Mouse (Mus musculus) neural tube, embryonic 14.5 days (tissue): Measurements from ENCODE around the gene Lrrc18. TPM values are rescaled to one million over a fixed set of nuclear protein-coding genes. Genes with fewer than 3 reads are reported as not detected.

Experiments used
- ATAC-seq: fragments of 200-750 bp; cut with Nextera tagmentation; 2 replicates; pipeline ENCODE4 v1.8.0; 2017; ENCODE audit warnings: low read depth, mild to moderate bottlenecking, moderate TSS enrichment, moderate library complexity
- H3K27ac ChIP-seq: fragments of 300-500 bp; sonication (generic); 2 replicates; pipeline ENCODE4 v1.5.1; 2014; ENCODE audit warnings: low read depth, mild to moderate bottlenecking, control low read depth, low read length, moderate library complexity, mixed read lengths
- H3K27me3 ChIP-seq: fragments of 300-500 bp; sonication (generic); 2 replicates; pipeline ENCODE4 v1.6.1; 2014; ENCODE audit warnings: low read length; ENCODE audit not compliant: control insufficient read depth, insufficient read depth
- H3K36me3 ChIP-seq: fragments of 300-500 bp; sonication (generic); 2 replicates; pipeline ENCODE4 v1.6.1; 2014; ENCODE audit warnings: low read length, mixed read lengths; ENCODE audit not compliant: control insufficient read depth, insufficient read depth
- H3K4me1 ChIP-seq: fragments of 300-500 bp; sonication (generic); 2 replicates; pipeline ENCODE4 v1.6.1; 2014; ENCODE audit warnings: low read length; ENCODE audit not compliant: control insufficient read depth, insufficient read depth
- H3K4me2 ChIP-seq: fragments of 300-500 bp; sonication (generic); 2 replicates; pipeline ENCODE4 v1.6.1; 2014; ENCODE audit warnings: mild to moderate bottlenecking, low read depth, low read length, control low read depth
- H3K4me3 ChIP-seq: fragments of 300-500 bp; sonication (generic); 2 replicates; pipeline ENCODE4 v1.5.1; 2014; ENCODE audit warnings: low read depth, low read length, control low read depth, mixed read lengths
- H3K9ac ChIP-seq: fragments of 300-500 bp; sonication (generic); replicated peaks from 2 replicates; pipeline ENCODE4 v1.6.1; 2014; ENCODE audit warnings: low read depth, mild to moderate bottlenecking, control low read depth, low read length, mixed read lengths
- H3K9me3 ChIP-seq: fragments of 300-500 bp; sonication (generic); 2 replicates; pipeline ENCODE4 v1.6.1; 2016; ENCODE audit warnings: low read length; ENCODE audit not compliant: control insufficient read depth
- WGBS: fragments of 180-500 bp; shearing (Covaris S2); extraction: QIAGEN DNeasy Blood & Tissue Kit; methylation state at CpG from one replicate; pipeline ENCODE4 v1.1.7; 2014; 5-methylcytosine and 5-hydroxymethylcytosine counted together
- polyA plus RNA-seq: library from polyadenylated mRNA; unstranded; fragments of >200 nt; fragmentation: Nextera tagmentation; extraction: Ambion mirVana; gene quantifications from 2 replicates; pipeline ENCODE4 v1.2.1, GENCODE M21; 2014

The Lrrc18 gene
- polyA plus RNA-seq, 1 experiment from 2014 or later = 0.46 TPM

- no peak overlapping the region for H3K4me3 ChIP-seq
- H3K9me3 ChIP-seq = no peaks in the 10 kb centered on the region
- no peak overlapping the region for H3K4me2 ChIP-seq
- H3K27ac ChIP-seq = no peak overlapping the region
- H3K9ac ChIP-seq = no peak overlapping the region
- H3K4me1 ChIP-seq = no peaks in the 10 kb centered on the region
- no peaks in the 10 kb centered on the region for H3K36me3 ChIP-seq
- WGBS = 74% methylated on average over 6 of the region's 6 CpGs
- 0 out of 2 replicates have a peak, but pooled peaks cover 3% of the 10 kb centered on the region for H3K27me3 ChIP-seq
- ATAC-seq = no peak
These were observed 6.9 kb upstream of the Lrrc18 start for GRCm38 (mm10) chr14:32984176-32984738.

- WGBS = 2% methylated on average over 4 of the region's 4 CpGs
- no peak overlapping the region for H3K4me2 ChIP-seq
- no peak overlapping the region for H3K27ac ChIP-seq
- no peak overlapping the region for H3K9ac ChIP-seq
- H3K4me3 ChIP-seq = no peak overlapping the region
- H3K4me1 ChIP-seq = no peaks in the 10 kb centered on the region
- H3K36me3 ChIP-seq = no peaks in the 10 kb centered on the region
- no peaks in the 10 kb centered on the region for H3K9me3 ChIP-seq
- 0 out of 2 replicates have a peak, but pooled peaks cover 3% of the 10 kb centered on the region for H3K27me3 ChIP-seq
- no peak for ATAC-seq
These were observed 4.5 kb upstream of the Lrrc18 start for GRCm38 (mm10) chr14:32986659-32987058.

GRCm38 (mm10) chr14:32994954-32995636 is 3.9 kb downstream of the Lrrc18 start:
- Histone ChIP-seq H3K4me2 (peak overlapping the region; percentile 30), H3K27ac (no peak overlapping the region), H3K4me3 (no peak overlapping the region), H3K9ac (no peak overlapping the region), H3K27me3 (no peaks in the 10 kb centered on the region; the same call in 1 of the 2 replicates), H3K9me3 (no peaks in the 10 kb centered on the region), H3K4me1 (peaks cover 13% of the 10 kb centered on the region; the same call in 1 of the 2 replicates), H3K36me3 (no peaks in the 10 kb centered on the region)
- peak; percentile 56; the same call in 1 of the 2 replicates for ATAC-seq
- WGBS = 6% methylated on average over 10 of the region's 10 CpGs

- H3K36me3 ChIP-seq = no peaks in the 10 kb centered on the region
- no peak overlapping the region for H3K4me2 ChIP-seq
- H3K4me1 ChIP-seq = peaks cover 18% of the 10 kb centered on the region; the same call in 1 of the 2 replicates
- no peaks in the 10 kb centered on the region; the same call in 1 of the 2 replicates for H3K27me3 ChIP-seq
- no peak overlapping the region for H3K4me3 ChIP-seq
- ATAC-seq = 0 out of 2 replicates have a peak, but pooled peaks have one; percentile 42
- H3K9me3 ChIP-seq = no peaks in the 10 kb centered on the region
- H3K9ac ChIP-seq = 0 out of 2 replicates have a peak overlapping the region, but pooled peaks have one; percentile 2
- H3K27ac ChIP-seq = no peak overlapping the region
- WGBS = 24% methylated on average over 10 of the region's 10 CpGs
These were observed 8.3 kb downstream of the Lrrc18 start for GRCm38 (mm10) chr14:32999511-32999910.

- no peak overlapping the region for H3K4me2 ChIP-seq
- H3K9me3 ChIP-seq = no peaks in the 10 kb centered on the region
- H3K27ac ChIP-seq = no peak overlapping the region
- no peaks in the 10 kb centered on the region; the same call in 1 of the 2 replicates for H3K27me3 ChIP-seq
- H3K9ac ChIP-seq = no peak overlapping the region
- H3K4me3 ChIP-seq = no peak overlapping the region
- no peaks in the 10 kb centered on the region for H3K36me3 ChIP-seq
- ATAC-seq = peak; percentile 81
- 25% methylated on average over 8 of the region's 8 CpGs for WGBS
- H3K4me1 ChIP-seq = peaks cover 11% of the 10 kb centered on the region; the same call in 1 of the 2 replicates
These were observed 9.2 kb downstream of the Lrrc18 start for GRCm38 (mm10) chr14:33000112-33000979.

GRCm38 (mm10) chr14:33005114-33005513 is 13.9 kb downstream of the Lrrc18 start:
- Histone ChIP-seq H3K27me3 (no peaks in the 10 kb centered on the region), H3K4me1 (peaks cover 4% of the 10 kb centered on the region; the same call in 1 of the 2 replicates), H3K27ac (no peak overlapping the region), H3K36me3 (no peaks in the 10 kb centered on the region), H3K9me3 (no peaks in the 10 kb centered on the region), H3K9ac (no peak overlapping the region), H3K4me3 (no peak overlapping the region), H3K4me2 (no peak overlapping the region)
- no peak for ATAC-seq
- WGBS = 100% methylated on average over 1 of the region's 1 CpGs

GRCm38 (mm10) chr14:33007638-33008037 is 16.5 kb downstream of the Lrrc18 start:
- WGBS = 100% methylated on average over 1 of the region's 1 CpGs
- H3K4me1 ChIP-seq = no peaks in the 10 kb centered on the region
- H3K9ac ChIP-seq = no peak overlapping the region
- ATAC-seq = no peak
- H3K9me3 ChIP-seq = no peaks in the 10 kb centered on the region
- H3K27ac ChIP-seq = no peak overlapping the region
- no peak overlapping the region for H3K4me2 ChIP-seq
- no peak overlapping the region for H3K4me3 ChIP-seq
- no peaks in the 10 kb centered on the region for H3K27me3 ChIP-seq
- no peaks in the 10 kb centered on the region for H3K36me3 ChIP-seq

- Histone ChIP-seq H3K4me2 (no peak overlapping the region), H3K27ac (no peak overlapping the region), H3K4me3 (no peak overlapping the region), H3K27me3 (no peaks in the 10 kb centered on the region), H3K36me3 (no peaks in the 10 kb centered on the region), H3K4me1 (no peaks in the 10 kb centered on the region), H3K9ac (no peak overlapping the region), H3K9me3 (no peaks in the 10 kb centered on the region)
- 90% methylated on average over 3 of the region's 3 CpGs for WGBS
- no peak for ATAC-seq
These were observed 27.9 kb downstream of the Lrrc18 start for GRCm38 (mm10) chr14:33019050-33019449.
